Mouse (Mus musculus): Measurements from ENCODE around the gene Gpr82.

The Gpr82 gene

DNA sequence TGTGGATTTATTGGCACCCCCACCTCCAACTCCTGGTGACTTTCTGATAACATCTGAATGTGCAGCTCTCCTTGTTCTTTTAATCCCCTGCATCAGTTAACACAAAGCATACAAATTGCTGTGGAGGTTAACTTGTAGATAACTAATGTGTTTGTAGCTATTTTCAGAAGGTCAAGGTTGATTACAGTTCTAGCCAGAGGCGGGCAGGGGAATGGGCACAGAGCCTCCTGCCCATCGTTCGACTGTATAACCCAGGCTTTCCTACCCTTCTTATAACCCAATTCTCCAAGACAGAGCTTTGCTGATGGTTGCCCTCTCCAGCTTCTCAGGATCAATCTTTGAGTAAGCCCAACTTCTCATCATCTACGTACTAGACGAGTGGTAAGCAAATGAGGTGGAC, at the start of gene Gpr82:
Gene Gpr82 (plus strand): TSS at position 301 of the 400 bp plus-strand sequence.
- no peak for DNase-seq

DNA sequence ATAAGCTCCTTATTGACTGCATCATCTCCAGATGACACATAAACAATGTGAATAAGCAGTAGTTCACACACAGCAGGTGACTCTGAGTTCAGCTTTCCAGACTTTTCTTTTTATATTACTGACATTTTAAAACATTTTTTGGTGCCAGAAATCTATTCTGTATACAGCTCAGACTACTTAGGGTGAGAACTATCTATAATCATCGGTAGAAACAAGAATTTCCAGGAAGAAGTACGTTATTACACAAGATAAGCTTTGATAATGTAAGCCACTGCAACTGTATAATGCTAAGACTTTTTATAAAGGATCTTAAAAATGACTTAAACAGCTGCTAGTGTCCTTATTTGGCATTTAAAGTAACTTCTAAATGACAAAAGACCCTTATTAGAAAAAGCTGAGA, 49.0 kb upstream of the Gpr82 start:
- no peak for DNase-seq

DNA sequence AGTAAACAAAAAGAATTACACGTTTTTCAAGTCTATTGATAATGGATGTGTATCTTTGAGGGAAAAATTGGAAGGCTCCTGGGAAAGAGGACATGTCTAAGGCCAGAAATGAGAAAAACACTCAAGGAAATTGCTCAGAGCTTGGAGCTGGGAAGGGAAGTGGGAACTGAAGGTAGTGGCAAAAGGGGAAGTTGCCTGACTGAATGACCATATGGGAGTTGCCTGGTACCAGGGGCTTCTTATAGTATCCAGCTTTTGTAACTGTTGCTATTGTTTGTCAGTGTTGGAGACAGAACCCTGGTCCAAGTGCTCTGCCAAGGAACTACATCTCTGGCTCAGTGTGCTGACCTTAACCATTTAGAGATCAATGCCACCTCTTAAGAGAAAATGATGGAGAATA, 44.4 kb upstream of the Gpr82 start:
- no peak for DNase-seq

DNA sequence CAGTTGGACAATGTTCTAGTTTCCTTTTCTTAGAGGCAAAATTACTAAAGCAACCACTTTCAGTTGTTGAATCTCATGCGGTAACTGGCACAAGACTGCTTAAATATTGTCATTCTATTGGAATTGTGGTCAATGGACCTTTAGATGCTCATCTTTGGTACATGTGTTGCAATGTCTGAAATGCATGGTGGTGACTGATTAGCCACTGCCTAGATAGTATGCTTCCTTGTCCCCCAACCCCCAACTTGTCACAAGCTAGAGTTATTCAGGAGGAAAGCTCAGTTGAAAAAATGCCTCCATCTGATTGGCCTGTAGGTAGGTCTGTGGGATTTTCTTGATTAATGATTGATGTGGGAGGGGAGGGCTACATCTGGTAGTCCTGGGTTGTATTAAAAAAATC, 43.9 kb upstream of the Gpr82 start:
- no peak for DNase-seq

DNA sequence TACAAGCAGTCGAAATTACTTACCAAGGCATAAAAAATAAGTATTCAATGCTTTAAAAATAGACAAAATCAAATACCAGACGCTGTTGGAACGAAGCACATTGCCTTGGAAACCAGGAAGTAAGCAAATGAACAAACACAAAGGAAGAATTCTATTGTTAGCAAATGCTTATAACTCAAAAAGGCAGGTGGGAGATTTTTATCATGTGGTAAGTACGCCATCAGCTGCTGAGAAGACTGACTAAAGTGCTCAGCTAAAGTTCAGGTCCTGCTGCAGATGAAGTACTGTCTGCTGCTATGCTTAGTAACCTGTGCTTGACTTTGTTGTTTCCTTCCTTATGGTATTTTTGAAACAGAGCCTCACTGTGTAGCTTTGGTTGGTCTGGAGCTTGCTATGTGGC, 42.7 kb upstream of the Gpr82 start:
- DNase-seq, result no peak

DNA sequence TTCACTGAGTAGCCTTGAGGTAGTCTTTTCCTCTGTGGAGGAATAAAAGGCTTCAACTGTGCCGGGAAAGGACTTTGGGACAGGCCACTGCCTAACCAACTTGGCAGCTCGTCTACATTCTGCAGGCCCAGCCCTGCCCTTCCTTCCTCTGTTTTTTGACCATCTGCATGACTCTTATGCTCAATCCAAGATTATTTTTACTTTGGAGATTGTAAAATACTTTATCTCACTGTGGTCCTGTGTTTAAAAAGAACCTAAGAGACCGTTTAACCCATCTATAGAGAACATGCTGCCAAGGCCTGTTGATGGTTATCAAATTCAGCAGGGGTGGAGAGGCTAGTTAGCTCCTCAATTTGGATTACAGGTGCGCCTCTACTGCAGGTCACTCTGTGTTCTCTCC, 39.7 kb upstream of the Gpr82 start:
- no peak for DNase-seq

DNA sequence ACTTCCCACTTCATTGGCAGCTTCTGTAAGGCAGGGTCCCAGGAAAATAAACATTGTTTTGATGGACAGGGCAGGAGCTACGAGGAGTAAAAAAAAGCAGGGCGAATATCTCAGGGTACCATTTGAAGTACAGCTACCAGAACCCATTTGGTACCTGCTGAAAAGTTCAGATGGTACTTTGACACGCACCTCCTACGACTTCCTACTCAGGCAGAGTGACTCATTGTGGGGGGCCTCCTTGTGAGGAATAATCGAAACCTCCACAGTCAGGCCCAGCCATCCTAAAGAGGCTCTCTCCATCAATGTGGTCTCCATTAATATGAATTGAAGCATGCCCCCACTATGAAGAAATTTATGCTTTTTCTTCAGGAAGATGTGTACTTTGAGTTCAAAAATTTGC, 38.5 kb upstream of the Gpr82 start:
- DNase-seq, result no peak

DNA sequence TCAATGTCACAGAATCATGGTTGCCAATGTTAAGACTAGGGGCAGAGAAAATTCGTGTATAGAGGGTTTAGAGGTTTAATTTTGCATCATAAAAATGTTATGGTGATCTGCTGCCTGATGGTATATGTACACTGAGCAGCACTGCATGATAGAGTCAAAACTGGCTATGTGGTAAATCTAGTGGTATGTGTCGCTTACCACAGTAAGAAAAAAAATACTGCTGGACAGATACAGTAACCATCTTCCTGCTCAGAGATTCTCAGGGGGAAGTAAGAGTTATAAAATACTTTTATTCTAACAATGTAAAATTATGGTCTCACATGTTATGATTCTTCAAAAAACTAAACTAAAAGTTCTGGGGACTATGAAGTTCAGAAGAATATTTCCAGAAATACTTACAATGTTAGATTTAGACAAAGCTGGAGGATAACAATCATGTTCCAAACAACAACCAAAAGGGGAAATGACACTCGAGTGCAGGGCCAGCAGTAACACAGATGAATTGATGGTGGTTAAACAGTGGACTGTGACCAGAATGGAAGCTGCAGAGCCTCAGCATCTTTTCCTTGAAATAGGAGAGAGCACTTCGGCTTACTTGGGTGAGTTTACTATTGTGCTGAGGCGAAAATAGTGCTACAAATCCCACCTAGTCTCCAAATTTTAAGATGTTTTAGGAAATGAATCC, 29.4 kb upstream of the Gpr82 start, which contains the start of gene Gpr34:
Gene Gpr34 (plus strand): TSS at position 491 of the 685 bp plus-strand sequence.
- no peak for DNase-seq

DNA sequence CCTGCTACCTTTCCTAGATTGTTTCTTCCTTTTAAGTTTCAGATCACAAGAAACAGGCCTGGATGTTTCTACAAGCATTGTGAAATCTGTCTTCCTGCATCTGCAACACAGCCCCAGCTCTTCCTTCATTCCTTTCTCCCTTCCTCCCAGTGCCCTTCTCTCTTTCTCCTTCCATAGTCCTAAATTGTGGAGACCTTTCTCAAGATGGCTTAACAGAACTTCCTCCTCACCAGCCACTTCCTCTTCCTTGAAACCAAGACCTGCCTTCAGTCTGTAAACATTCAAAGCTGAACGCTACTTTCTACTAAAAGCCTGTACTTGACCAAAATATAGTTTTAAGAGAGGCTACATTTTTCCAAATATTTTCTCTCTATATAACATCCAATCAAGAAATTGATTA, 24.8 kb upstream of the Gpr82 start:
- no peak for DNase-seq

DNA sequence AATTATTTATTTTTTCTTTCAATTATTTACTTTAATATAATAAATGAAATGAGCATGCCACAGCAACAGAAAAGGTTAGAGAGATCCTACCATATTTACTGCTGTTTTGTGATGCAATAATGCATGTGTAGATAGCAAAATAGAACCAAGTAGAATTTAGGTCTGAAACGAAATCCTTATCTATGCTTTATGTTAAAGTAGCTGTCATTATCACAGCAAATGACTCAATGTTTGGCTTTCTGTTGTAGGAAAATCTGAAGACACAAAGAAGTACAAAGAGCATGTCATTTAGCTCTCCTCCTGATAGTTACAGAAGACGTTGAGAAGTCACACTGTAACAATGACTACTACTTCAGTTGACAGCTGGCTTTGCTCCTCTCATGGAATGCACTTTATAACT, 22.3 kb upstream of the Gpr82 start:
- no peak for DNase-seq

DNA sequence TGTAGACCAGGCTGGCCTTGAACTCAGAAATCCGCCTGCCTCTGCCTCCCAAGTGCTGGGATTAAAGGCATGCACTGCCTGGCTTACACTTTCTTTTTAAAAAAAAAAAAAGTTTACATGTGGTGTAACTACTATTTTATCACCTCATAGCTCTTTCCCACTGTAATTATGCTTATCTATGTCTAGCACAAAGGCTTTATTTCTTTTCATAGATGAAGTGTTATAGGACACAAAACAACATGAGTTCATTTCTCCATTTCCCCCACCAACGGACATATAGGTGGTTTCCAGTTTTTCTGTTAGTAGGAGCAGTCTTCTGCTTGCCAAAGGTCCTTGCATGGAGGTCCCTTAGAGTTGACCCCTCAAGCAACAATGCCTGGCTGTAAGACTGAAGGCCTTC, 9.3 kb upstream of the Gpr82 start:
- DNase-seq, result no peak

DNA sequence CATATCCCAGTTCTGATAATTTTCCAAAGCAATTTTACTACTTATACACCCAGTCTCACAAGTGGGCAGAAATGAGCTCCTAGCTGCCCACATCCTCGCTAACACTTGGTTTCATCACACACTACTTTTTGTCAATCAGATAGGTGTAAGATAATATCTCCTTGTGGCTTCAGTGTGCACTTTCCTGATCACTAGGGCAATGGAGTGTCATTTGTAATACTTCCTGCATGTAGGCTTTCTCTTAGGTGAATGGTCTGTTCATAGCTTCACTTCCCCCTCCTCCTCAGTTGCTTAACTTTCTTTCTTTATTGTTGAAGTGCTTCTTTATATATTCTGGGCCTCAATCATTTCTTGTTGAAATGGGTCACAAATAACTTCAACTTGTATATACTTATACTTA, 8.9 kb upstream of the Gpr82 start:
- no peak for DNase-seq

DNA sequence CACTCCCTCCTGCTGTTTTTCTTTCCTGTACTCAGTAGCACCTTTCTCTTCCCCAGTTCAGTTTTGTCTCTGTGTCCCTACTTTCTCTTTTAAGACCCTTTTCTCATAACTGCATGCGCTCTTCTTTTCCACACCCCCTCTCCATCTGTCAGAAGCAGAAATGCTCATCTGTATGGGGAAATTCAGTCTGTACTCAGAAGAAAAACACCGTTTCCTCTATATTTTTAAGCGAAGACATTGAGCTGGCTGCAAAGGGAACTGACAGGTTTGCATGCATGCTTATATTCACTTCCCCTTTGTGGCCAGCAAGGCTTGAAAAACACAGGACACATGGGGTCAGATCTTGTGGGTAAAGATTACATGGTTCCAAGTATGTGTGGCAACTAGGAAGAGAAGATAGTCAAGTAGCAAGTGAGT, 6.2 kb upstream of the Gpr82 start:
- DNase-seq, result peak in 1 of 2 experiments; percentile 16

DNA sequence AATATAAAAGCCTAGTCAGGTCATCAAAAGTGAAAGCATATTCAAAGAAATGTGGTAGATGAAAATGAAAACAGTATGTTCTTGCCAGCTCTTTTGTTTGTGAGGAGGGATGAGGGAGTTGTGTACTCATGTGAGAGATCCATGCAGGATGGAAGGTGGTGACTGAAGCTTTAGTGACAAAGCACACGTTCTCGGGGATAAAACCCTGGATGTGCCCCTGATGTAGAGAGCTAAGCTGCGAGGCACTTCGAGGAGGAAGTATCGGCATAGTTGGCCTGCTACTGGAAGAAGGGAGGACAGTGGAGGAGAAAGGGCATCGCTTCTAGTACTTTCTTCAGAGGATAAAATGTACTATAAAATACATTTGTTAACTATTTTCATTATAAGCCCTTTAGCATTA, 5.3 kb upstream of the Gpr82 start:
- no peak for DNase-seq

DNA sequence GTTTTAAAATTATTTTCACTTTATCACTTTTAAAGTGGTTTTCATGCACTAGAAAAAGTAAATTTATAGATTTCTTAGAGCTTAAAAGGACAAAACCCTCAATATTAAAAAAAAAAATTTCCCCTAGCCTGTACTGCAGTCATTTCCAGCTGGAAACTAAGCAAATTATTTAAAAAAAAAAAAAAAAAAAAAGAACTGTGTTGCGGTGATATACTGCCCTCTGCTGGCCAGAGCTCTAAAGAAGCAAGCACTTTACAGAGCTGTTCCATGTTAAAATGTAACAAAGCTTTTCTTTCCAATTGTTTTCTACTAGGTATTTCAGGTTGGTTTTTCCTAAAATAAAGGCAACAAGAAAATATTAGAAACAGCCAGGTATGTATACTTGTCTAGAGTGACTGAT, 4.4 kb upstream of the Gpr82 start:
- peak in 1 of 2 experiments; percentile 44 for DNase-seq

DNA sequence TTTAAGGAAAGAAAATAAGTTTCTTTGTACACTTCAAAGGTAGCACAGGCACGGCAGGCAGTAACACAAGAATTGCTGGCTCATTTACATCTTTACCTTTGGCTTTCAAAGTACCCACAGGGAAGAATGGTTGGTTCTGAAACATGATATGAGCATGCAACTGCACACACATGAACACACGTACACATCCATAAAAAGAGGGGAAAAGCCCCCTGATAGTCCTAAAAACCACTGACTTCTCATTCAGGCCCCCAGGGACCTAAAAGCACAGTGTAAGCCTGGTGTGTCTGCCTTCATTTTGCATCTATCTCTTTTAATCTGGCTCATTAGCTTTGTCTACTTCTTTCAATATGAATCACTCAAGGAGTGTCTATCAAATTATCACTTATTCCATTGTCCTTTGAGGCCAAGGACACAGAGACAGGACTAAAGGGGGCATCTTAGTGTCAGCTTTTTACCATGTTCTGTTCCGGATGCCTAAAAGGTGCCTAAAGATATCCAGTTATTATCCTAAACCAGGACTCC, 2.5 kb upstream of the Gpr82 start:
- no peak for DNase-seq

DNA sequence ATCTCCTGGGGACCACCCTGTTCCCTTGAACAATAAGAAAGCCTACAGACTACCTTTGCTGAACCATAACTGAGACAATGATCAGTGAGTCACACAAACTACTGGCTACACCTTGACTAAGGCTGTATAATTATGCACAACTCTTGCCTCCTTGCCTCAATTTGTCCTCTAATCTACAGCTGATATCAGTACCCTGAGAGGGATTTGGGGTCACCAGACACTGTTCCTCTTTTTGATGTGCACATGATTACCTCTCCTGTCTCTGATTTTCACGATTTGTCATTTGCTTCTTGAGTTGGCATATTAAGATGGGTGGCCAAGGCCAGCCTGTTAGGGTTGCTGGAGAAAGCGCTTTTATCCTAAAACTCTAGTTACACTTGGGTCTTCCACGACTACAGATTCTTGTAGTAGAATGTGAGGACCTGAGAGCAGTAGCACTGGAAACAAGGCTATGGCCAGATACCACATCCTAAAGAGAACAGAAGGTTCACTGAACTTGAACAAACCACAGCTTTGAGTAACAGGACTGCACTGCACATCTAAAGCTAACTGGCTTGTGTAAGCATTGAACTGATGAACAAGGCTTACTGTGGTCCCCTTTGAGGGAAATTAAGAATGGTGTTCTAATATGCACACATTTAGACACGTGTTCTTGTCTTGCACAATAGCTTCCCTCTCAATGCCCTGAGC, 1.8 kb upstream of the Gpr82 start:
- no peak for DNase-seq

DNA sequence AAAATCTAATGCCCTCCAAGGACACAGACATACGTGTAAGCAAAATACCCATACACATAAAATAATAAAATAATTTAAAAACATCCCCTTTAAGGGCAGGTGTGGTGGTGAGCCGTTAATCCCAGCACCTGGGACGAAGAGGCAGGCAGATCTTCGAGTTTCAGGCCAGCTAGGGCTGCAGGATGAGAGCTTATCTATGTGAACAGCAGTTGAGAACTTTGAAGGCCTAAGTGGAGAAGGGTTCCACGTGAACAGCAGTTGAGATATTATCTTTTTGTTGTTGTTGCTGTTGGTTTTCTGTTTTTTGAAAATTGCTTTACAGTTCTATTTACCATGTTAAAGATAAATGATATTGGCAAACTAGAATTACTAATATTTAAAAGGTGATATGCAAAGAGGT, 7.7 kb downstream of the Gpr82 start:
- no peak for DNase-seq

DNA sequence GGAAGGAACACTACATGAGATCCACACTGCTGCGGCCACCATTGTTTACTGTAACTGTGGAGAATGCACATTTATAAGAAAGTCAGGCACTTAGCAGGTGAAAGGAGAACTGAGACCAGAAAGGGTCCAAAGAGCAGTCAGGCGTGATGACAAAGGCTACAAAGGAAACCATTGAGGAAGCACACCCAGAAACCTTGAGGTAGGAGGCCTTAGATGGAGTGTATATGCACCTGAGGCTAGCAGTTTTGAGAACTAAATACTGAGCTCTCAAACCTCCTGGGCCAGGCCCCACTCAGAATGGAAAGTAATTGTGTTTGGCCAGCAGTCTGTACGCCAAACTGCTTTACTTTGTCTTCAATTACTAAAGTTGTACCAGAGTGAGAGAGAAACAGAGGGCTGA, 9.2 kb downstream of the Gpr82 start:
- peak in 1 of 2 experiments; percentile 32 for DNase-seq

DNA sequence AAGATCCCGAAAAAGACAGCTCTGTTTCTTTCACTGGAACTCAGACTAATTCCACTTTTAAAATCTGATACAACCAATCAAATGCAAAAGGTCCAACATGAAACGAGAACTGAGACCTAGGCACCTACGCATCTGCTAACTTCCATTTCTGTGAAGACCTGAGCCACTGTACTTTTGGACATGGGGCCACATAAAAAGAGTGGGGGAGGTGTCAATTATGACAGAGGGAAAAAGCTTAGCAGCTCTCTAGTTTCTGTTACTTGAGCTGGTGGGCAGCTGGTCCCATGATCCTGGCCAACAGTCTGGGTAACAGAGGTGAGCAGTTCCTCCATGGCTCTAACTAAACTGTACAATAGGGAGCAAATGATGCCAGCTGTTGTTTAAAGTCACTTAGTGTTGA, 11.8 kb downstream of the Gpr82 start:
- DNase-seq, result no peak

DNA sequence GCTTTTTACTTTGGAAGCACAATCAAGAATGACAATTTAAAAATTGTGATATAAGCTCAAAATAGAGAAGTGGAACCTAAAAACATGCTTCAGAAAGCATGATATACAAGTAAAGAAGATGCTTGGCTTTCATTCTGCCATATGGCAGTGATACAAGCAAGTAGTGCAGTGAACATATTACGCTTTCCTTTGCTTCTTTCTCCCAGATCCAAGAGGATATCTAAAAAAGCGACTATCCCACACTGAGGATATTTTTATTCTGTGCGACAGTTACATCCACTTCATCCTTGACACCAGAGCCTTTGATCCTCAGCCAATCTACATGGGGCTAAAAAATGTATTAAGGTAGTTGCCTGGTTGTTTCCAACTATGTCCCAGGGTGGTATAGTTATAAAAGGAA, 20.6 kb downstream of the Gpr82 start:
- DNase-seq, result no peak

DNA sequence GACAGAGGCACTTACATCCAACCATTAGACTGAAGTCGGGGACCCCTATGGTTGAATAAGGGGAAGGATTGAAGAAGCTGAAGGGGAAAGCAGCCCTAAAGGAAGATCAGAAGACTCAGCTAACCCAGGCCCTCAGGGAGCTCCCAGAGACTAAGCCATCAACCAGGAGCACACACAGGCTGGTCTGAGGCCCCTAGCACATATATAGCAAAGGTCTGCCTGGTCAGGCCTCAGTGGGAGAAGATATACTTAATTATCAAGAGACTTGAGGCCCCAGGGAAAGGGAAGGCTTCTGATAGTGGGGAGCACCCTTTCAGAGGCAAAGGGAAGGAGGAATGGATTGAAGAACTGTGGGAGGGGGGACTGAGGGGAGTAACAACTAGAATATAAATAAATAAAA, 25.4 kb downstream of the Gpr82 start:
- no peak for DNase-seq

DNA sequence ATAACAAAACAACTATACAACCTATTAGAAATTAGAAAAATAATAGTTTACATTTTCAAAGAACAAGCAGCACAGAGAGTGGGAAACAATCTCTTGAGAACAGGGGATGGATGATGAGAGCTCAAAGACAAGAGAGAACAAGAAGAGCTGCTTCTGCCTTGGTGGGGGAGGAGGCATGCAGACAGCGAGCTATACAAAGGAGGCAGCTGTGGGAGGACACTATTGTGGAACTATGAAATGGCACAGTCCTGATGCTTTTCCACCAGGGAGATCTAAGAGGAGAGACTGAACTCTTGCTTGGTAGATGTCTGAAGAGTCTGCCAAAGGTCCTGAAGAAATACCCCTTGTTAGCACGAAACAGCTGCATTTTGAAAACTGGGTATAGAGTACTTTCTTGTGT, 27.2 kb downstream of the Gpr82 start:
- DNase-seq, result no peak

DNA sequence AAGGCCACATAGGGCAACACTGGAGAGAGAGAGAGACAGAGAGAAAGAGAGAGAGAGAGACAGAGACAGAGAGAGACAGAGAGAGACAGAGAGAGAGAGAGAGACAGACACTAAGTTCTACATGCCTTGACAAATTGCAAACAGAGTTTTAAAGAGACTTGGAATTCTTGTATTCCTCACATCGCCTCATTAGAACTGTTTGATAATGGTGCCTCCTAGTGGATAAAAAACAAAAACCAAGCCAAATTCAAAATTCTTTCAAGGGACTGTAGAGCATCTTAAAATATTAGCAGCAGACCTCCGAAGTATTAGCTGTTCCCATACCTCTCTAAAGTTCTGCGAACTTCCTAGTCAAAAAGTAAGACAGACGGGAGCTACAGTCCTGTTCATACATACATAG, 30.7 kb downstream of the Gpr82 start:
- no peak for DNase-seq

DNA sequence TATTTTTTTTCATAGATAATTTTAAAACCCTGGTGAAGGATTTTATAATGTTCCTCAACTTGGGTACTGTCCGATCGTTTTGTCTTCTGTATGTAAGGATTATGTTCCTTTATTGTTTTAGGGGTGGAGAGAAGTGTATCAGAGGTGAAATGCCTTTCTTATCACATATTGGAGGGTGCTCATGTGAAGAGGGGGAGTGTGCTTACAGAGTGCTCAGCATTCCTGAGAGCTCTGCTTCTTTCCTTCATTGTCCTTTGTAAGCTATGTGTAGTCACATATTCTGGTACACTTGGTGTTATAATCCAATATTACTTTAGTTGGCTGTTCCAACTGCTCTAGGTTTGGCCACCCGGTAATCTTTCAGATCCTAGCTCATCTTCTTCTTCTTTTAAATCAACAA, 39.5 kb downstream of the Gpr82 start:
- no peak for DNase-seq
